Mouse (Mus musculus) left cerebral cortex, adult 2 months (tissue): ENCODE results near the gene Snip1. TPM values are rescaled to one million over a fixed set of nuclear protein-coding genes. Genes with fewer than 3 reads are reported as not detected.

ENCODE experiments used
- DNase-seq, 2 experiments: peaks; one replicate each; pipeline ENCODE4 v3.0.0; 2021 to 2022; ENCODE audit warnings: low spot score in 2 of 2, mixed read lengths in 1 of 2; ENCODE audit errors: extremely low spot score in 1 of 2
- H3K27ac ChIP-seq: fragments of 200-600 bp; 2 replicates; pipeline ENCODE4 v1.8.1; 2022
- H3K4me3 ChIP-seq: fragments of 200-600 bp; 2 replicates; pipeline ENCODE4 v1.8.1; 2022
- CTCF ChIP-seq: fragments of 200-600 bp; IDR thresholded peaks from 2 replicates; pipeline ENCODE4 v1.8.1; 2022; ENCODE audit warnings: antibody characterized with exemption, mild to moderate bottlenecking, moderate library complexity
- intact Hi-C: fragments of 180-260 bp; cut with DNase I; formaldehyde crosslinking; loops from one replicate; pipeline ENCODE4 v1.15.1; 2025
- total RNA-seq, 2 experiments: library from RNA; stranded (reverse); gene quantifications; 2 replicates each; pipeline ENCODE4 v1.2.3; 2021

The Snip1 gene
- total RNA-seq, 2 experiments from 2014 or later: 15.2 to 16.1 TPM

DNA sequence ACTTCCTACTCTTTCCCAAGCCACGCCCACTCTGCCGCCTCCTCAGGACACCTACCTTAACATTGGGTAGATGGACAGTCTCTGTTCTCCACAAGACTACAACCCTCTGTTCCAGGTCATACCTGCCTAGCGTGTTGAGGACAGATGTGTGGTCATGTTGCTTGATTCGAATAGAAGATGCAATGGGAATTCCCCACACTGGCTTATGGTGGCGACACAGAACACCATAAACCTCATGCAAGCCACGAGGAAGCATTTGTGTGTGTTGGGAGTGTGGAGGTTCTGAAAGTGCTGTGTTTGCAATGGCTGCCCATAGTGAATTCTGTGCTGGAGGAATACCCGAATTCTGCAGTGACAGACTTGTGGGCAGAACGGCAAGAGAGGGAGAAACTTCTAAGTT, 2.6 kb upstream of the Snip1 start:
- no peak for TF ChIP-seq CTCF
- no peak overlapping the region for H3K4me3 ChIP-seq
- intact Hi-C loops: no loop called here
- no peak overlapping the region for H3K27ac ChIP-seq
- DNase-seq: no peak

DNA sequence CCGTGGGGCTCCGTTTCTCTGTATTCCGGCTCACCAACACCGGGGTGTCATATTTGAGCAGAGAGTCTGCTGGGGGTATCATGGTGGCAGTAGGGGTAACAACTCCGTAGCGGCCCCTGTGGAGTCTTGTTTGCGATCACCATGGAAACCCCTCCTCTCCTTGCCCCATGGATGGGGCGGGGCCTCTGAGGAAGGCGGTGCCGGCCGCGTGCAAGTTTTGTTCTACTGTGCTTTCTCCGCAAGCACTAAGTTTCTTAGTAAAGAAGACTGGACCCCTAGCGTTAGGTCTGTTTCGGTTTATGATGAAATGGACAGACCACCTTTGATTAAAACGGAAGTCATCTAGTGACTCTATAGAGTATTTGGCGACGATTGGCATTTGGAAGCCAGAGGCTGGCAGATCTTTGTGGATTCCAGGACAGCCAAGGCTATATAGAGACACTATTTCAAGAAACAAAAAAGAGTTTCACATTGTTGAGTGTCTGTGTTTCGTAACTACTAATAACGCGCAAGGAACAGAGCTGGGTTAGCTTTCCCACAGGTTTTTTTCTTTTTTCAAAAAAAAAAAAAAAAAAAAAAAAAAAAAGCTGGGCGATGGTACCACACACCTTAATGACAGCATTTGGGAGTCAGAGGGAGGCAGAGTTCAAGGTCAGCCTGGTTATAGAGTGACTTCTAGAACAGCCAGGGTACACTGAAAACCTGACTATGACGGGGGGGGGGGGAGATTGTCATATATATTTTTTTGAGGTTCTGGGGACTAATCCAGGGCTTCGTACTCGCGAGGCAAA, 760 bp upstream of the Snip1 start, which contains the start of gene Dnali1:
Gene Dnali1, minus strand, starts transcription at position 187 of the 791 bp plus-strand sequence.
- peak within 1 kb of the TSS; percentile 79 for H3K27ac ChIP-seq
- peak; percentile 32 to 39 for DNase-seq
- H3K4me3 ChIP-seq: peak within 1 kb of the TSS; percentile 93
- intact Hi-C loops: loop anchor here (1.0 kb wide), 1 partner anchor 20 kb away; the partner anchor contains the start of gene Meaf6
- no peak for TF ChIP-seq CTCF

DNA sequence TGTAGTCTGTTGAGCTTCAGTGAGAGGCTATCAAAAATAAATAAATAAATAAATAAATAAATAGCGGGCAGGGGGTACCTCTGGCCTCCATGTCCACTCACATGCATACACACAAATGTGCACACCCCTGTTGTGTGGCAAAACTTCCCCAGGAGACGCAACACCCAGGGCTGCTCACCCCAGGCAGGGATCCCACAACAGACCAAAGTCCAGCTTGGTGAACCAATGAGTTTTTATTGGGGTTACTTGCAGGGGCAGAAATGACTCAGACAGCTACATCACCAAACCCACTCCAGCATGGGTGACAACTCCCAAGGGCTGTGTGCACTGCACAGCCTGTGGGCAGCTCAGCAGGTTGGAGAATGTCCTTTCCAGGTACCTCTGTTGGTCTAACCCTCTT, 11.2 kb downstream of the Snip1 start:
- intact Hi-C loops: no loop called here
- no peak for TF ChIP-seq CTCF
- DNase-seq: no peak
- no peak overlapping the region for H3K4me3 ChIP-seq
- H3K27ac ChIP-seq: no peak overlapping the region

DNA sequence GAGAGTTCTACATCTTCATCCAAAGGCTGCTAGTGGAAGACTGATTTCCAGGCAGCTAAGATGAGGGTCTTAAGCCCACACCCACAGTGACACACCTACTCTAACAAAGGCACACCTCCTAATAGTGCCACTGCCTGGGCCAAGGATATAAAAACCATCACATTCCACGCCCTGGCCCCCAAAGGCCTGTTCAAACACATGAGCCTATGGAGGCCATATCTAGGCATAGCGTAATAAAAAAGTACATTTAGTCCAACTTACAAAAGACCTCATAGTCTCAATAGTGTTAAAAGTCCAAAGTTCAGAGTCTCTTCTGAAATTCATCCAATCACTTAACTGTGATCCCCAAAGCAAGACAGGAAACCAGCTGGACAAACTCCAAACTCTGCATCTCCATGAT, 12.2 kb downstream of the Snip1 start:
- Histone ChIP-seq H3K4me3 (no peak overlapping the region), H3K27ac (no peak overlapping the region)
- intact Hi-C loops: no loop called here
- no peak for TF ChIP-seq CTCF
- no peak for DNase-seq

DNA sequence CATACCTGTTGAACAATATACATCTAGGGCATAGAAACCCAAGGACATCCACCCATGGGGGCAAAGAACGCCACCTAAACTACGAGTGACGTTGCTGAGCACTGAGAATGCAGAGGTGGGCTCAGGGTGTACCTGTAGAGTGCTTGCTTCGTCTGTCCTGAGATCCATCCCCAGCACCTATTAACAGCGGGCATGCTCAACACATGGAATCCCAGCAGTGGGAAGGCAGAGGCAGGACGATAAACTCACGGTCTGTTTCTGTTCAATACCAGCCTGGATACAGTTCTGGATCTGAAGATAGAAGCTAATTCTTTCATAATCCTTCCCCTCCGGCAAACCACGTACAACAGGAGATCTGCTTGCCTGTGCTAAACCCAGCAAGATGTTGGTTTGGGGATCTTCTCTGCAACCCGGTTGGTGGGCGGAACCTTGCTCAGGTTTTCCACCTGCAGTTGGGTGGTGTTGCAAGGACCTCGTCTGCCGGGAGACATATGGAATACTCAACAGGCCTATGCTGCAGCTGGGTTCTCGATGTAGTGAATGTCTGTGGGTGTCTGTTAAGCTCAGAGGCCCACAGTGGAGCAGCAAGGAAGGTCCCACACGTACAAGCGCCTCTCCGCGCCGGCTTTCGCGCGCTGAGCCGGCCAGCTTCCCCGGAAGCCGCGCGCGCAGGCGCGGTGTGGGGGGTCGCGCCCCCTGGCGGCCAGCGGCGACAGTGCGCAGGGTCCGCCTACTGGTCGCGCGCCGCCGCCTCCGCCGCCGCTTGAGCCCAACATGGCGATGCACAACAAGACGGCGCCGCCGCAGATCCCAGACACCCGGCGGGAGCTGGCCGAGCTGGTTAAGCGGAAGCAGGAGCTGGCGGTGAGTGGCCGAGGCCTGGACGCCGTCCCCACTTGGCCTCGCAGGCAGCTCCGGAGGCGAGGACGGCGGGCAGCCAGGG, 18.2 kb downstream of the Snip1 start, which contains the start of gene Meaf6:
Gene Meaf6, plus strand, starts transcription at position 732 of the 943 bp plus-strand sequence.
- TF ChIP-seq CTCF: peak; percentile 98
- intact Hi-C loops: loop anchor here (1.0 kb wide), 1 partner anchor 18 kb away; the partner anchor contains the start of gene Snip1
- peak within 1 kb of the TSS; percentile 94 for H3K27ac ChIP-seq
- peak within 1 kb of the TSS; percentile 61 for H3K4me3 ChIP-seq
- DNase-seq: peak; percentile 92 to 98

DNA sequence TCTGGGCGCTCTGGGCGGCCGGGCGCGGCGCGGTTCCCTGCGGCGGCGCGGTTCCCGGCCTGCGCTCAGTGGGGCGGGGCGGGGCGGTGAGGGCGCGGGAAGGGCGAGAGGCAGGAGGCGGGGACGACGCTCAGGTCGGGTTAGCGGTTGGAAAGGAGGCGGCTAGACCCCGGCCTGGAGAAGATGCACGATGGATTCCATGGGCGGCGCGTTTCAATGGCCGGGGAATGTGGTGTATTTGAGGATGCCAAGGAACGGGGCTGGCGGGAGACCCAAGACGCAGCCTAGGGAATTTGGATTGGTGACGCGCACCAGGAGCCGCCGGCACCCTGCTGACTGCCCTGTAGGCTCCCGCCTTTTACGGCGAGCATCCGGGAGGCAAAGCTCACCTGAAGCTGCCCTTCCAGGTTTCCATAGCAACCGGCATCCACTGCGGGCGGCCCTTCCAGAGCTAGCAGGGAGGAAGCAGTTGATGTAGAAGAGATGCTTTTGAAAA, 18.9 kb downstream of the Snip1 start:
- peak; percentile 68 to 74 for DNase-seq
- no peak for TF ChIP-seq CTCF
- Histone ChIP-seq H3K27ac (peak overlapping the region; percentile 94), H3K4me3 (peak overlapping the region; percentile 61)
- intact Hi-C loops: loop anchor here (1.0 kb wide), 1 partner anchor 19 kb away; the partner anchor contains the start of gene Snip1

DNA sequence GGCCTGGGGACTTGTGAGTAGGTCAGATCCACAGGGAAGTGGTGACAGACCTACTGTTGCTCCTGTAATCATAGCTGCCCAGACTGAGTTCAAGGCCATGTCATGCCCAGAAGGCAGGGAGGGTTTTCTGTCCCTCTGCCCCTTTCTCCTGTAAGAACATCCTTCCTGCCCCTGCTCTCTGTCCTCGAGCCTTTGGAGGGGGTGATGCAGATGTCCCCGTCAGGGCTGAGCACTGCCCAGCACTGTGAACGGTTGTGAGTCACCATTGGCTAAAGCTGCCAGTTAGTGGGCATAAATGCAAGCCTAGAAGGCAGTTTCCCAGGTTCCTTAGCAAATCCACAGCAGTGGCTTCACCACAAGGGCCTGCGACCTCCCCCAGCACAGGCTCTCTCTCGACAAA, 26.6 kb downstream of the Snip1 start:
- no peak for DNase-seq
- TF ChIP-seq CTCF: no peak
- Histone ChIP-seq H3K4me3 (no peak overlapping the region), H3K27ac (no peak overlapping the region)
- intact Hi-C loops: no loop called here

DNA sequence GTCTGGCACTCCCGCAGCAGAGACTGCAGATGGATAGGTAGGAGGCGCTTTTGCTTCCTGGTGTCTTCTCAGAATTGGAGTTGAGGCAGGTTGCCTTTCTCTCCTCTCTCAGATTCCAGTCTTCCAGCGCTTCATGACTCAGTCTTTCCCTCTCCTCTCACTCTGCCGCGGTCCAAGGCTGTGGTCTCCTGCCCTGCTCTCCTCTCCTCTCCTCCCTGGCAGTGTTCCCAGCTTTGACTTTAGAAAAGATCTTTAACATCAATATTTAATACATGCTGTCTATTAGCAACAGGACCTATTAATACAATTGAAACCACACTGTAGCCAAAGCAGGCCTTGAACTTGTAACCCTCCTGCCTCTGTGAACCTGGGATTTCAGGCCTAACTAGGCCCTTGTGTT, 29.6 kb downstream of the Snip1 start:
- DNase-seq: no peak
- intact Hi-C loops: no loop called here
- TF ChIP-seq CTCF: no peak
- Histone ChIP-seq H3K4me3 (no peak overlapping the region), H3K27ac (no peak overlapping the region)

DNA sequence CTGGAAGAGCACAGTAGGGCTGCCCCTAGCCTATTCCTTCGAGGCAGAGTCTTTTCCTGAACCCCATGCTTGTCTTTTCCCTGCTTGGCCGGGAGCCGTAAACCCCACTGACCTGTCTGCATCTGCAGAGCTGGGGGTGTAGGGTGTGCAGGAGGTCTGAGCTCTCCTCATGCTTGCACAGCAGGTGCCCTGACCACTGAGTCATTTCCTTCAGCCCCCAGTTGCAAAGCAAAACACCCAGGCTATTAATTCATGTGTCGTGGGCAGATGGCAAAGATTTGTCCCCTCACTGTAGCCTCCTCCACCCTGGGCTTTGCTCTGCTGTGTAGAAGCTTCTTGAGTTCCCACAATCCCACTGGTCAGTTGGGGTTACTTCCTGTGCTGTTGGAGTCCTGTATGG, 30.9 kb downstream of the Snip1 start:
- Histone ChIP-seq H3K4me3 (no peak overlapping the region), H3K27ac (no peak overlapping the region)
- TF ChIP-seq CTCF: no peak
- DNase-seq: no peak
- intact Hi-C loops: no loop called here

DNA sequence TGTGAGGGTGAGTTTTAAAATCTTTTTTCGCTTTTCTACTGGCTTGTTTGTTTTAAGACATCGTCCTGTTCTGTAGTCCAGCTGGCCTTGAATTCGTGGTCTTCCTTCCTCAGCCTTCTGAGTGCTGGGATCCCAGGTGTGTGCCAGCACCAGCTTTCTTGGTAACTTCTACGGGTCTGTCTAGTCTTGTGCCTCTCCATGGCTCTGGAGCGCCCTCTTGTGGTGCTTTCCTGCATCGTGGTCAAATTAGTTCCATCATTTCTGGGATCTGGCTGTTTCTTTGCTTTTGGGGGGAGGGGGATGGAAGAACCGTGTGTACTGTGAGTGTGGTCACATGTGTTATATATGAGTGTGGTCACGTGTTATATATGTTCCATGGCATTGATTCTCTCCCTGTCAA, 33.0 kb downstream of the Snip1 start:
- TF ChIP-seq CTCF: peak; percentile 97
- Histone ChIP-seq H3K27ac (no peak overlapping the region), H3K4me3 (no peak overlapping the region)
- intact Hi-C loops: no loop called here
- peak; percentile 71 to 86 for DNase-seq

DNA sequence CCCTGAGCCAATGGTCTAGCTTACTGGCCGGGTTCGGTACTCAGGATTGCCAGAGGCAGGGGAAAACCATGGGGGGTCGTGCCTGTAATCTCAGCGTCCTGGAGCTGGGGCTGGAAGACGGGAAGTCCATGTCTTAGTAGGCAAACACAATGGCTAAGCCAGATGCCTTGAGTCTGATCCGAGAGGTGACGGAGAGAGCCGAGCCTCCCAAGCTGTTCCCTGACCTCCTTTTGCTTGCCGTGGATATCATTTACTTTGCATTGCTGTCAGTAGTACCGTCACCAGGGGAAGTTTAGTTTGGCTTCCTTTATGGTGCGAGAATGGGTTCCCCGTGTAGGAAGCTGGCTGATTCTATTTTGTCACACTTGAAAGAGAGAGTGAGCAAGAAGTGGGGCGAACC, 34.9 kb downstream of the Snip1 start:
- DNase-seq: no peak
- Histone ChIP-seq H3K4me3 (no peak overlapping the region), H3K27ac (no peak overlapping the region)
- intact Hi-C loops: no loop called here
- no peak for TF ChIP-seq CTCF

DNA sequence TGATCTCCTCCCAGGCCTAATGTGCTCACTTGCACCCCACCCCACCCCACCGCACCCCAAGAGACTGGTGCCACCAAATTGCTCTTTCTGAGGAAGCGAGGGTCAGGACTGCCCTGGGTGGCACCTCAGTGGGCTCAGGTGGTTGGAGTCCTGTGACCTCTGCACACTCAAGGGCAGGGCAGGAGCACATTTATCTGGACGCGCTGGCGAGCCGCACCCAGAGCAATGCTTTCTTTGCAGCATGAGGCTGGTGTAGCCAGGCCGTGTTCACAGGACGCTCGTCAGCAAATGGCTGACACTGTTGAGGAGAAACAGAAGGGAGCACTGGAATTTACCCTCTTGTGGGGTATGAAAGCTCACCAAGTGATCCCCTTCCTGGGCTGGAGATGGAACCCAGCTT, 38.9 kb downstream of the Snip1 start:
- no peak for DNase-seq
- Histone ChIP-seq H3K27ac (no peak overlapping the region), H3K4me3 (no peak overlapping the region)
- no peak for TF ChIP-seq CTCF
- intact Hi-C loops: no loop called here
